Mouse (Mus musculus) frontal cortex, adult 2 months (tissue): ENCODE results near the gene Ddhd1. TPM values are rescaled to one million over a fixed set of nuclear protein-coding genes. Genes with fewer than 3 reads are reported as not detected.

Source experiments
- DNase-seq, 2 experiments: peaks; one replicate each; pipeline ENCODE4 v3.0.0; 2022; ENCODE audit warnings: low spot score in 1 of 2; ENCODE audit errors: extremely low spot score in 1 of 2
- polyA plus RNA-seq: library from polyadenylated mRNA; depleted of rRNA; stranded (reverse); fragments of >200 nt; gene quantifications from 2 replicates; pipeline ENCODE4 v1.2.3, GENCODE M21; 2012

Ddhd1 gene
- polyA plus RNA-seq, 1 experiment: 88.4 TPM

DNA sequence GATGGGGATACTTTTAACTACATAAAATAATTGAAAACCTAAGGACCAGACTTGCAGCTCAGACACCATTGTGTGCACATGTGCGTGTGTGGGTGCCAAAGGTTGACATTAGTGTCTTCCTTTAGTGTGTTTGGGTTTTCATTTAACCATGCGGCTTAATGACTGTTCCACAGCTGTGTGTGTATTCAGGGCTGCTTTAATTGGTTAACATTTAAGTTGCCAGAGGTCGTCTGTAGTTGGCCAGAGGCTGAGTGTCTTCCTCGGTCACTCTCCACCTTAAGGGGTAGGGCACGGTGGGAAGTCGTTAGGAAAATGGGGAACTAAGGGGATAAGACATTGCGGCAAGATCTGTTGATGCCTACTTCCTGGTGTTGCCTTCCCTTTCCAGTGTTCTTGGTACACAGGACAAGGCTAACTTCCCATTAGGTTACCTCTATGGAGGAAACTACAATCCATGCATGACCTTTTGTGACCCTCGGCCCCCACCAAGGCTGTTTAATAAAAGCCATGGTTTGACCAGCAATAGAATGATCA is 74.4 kb downstream of the Ddhd1 start:
- no peak for DNase-seq

GRCm38 (mm10) chr14:45580923-45581827 is 76.8 kb downstream of the Ddhd1 start:
- peak in 1 of 2 experiments; percentile 62 for DNase-seq

DNA sequence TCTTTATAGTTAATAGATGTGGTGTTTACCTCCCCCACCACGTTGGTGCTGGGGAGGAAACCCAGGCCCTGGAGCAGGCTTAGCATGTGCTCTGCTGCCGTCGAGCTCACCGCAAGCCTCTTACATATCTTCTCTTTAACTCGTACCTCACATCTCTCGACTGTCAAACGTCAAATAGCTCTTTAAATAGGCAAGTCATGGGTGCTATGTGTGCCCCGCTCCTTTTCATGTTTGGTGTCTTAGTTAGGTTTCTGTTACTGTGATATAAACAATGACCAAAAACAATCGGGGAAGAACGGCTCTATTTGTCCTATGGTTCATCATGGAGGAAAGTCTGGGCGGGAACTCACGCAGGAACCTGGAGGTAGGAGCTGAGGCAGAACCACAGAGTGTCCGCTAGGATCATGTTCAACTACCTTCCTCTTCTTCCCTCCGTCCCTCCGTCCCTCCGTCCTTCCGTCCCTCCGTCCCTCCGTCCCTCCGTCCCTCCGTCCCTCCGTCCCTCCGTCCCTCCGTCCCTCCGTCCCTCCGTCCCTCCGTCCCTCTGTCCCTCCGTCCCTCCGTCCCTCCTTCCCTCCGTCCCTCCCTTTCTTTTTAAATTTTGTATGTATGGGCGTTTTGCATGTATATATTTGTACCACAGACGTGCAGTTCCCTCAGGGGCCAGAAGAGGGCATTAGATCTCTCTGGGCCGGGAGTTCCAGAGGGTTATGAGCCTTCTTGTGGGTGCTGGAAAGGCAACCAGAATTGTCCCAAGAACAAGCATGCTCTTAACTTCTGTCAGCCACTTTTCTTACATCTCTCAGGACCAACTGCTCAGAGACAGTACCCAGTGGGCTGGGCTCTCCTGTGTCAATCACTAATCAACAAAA is 91.6 kb downstream of the Ddhd1 start:
- DNase-seq: peak in 1 of 2 experiments; percentile 83

DNA sequence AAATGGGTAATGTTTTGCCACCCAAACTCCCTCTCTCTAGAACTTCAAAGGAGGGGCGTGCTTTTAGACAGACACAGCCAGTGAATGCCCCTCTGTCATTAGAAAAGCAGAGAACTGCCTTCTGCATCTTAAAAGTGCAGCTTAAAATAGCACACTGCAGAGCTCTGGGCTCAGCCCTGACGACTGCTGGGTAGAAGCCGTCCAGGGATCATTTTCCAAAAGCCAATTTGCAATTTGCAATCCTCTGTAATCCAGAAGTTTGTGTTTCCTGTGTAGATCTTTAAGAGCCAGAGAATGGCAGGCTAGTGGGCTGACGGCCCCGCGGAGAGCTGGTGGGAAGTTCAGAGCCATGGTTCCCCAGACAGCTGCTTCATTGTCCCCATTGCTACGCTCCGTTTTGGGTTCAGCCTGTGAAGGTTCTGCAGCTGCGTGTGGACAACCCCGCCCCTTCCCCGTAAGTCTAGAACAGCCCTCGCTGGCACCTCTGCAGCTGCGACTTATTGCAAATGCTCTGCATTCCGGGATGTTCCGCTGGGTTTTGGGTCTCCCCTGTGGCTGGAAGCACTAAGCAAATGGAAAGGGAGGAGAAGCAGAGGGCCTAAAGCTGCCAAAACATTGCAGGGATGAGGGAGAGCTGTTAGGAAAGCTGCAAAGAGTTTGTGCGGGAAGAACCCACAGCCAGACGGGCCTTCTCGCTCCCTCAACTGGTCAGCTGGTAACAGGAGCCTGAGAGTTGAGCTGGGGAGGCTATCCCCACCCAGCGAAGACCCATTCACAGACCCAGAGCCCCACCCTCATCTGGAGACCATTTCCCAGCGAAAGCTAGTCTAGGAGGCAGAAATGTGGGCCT is 92.5 kb downstream of the Ddhd1 start:
- DNase-seq: peak; percentile 33 to 54

GRCm38 (mm10) chr14:45563577-45563976 is 94.4 kb downstream of the Ddhd1 start:
- no peak for DNase-seq

DNA sequence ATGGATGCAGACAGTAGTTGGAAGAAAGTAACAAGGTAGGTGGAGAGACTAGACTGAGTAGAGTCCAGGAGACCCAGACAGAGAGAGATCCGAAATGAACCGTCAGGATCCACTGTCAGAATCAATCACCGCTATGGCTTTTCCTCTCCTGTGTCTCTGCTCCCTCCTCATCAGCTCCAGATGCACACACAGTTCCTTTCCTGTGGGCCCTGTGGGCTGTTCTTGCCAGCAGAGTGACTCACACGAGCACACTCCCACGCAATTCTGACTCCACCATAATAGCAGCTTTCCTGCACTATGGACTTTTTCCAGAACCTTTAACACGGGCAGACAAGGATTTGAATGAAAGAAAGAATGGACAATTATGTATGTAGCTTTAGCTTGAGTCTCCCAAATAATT is 96.3 kb downstream of the Ddhd1 start:
- DNase-seq: peak; percentile 72 to 84

DNA sequence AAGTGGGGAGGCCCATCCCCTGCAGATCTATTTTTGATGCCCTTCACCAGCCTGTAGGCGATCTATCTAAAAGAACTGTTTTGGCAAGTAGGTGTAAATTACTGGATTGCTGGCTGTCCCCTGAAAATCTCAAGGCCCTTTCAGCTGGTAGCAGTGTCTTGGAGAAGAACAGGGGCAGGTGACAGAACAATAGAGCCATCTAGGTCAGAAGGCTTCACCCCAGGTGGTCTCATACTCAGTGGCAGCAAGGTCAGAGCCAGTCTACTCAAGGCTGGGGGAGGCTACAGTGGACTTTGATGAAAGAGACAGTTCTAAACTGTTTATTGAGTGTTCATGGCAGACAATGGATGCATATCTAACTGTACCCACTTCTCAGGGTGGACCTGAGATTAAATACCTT is 98.9 kb downstream of the Ddhd1 start:
- DNase-seq: no peak

- no peak for DNase-seq
Observed at GRCm38 (mm10) chr14:45554336-45554735, 103.6 kb downstream of the Ddhd1 start.

- DNase-seq: no peak
Observed at GRCm38 (mm10) chr14:45553854-45554253, 104.1 kb downstream of the Ddhd1 start.

DNA sequence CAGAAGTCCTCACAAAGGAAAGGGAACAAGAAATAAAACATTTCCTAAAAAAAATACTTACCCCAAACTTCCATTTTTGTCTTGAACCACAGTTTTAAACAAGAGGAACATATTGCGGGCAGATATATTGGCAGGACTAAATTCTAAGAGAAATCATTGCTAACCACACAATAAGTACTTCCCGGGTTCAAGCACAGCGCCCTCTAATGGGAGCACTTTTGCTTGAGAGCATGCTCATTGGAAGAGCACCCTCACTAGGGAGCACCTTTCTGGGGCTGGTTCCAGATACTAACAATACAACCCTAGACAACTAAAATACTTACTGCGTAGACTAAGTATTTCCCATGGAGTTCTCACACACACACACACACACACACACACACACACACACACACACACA is 105.5 kb downstream of the Ddhd1 start:
- no peak for DNase-seq

- peak in 1 of 2 experiments; percentile 59 for DNase-seq
Observed at GRCm38 (mm10) chr14:45551121-45551768, 106.7 kb downstream of the Ddhd1 start.

GRCm38 (mm10) chr14:45550010-45550647 is 107.8 kb downstream of the Ddhd1 start:
- DNase-seq: peak in 1 of 2 experiments; percentile 66

GRCm38 (mm10) chr14:45548118-45548517 is 109.8 kb downstream of the Ddhd1 start:
- no peak for DNase-seq

DNA sequence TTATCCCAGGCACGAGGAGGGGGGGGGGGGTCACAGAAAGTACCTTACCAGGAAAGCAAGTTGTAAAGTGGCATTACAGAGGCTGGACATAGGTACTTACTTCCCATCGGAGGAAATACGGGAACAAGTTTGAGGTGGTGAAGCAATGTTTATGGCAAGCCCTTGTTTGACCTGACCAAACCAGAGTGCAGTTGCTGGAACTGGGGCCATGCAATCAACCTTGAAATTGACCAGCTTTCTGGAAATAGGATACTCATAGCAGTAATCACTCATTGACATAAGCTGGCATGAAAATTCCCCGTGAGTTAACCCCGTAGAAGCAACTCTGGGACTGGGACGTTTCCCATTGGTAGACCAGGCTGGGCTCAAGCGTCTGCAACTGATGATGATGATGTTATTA is 113.0 kb downstream of the Ddhd1 start:
- DNase-seq: no peak

- DNase-seq: no peak
Observed at GRCm38 (mm10) chr14:45544026-45544425, 113.9 kb downstream of the Ddhd1 start.

DNA sequence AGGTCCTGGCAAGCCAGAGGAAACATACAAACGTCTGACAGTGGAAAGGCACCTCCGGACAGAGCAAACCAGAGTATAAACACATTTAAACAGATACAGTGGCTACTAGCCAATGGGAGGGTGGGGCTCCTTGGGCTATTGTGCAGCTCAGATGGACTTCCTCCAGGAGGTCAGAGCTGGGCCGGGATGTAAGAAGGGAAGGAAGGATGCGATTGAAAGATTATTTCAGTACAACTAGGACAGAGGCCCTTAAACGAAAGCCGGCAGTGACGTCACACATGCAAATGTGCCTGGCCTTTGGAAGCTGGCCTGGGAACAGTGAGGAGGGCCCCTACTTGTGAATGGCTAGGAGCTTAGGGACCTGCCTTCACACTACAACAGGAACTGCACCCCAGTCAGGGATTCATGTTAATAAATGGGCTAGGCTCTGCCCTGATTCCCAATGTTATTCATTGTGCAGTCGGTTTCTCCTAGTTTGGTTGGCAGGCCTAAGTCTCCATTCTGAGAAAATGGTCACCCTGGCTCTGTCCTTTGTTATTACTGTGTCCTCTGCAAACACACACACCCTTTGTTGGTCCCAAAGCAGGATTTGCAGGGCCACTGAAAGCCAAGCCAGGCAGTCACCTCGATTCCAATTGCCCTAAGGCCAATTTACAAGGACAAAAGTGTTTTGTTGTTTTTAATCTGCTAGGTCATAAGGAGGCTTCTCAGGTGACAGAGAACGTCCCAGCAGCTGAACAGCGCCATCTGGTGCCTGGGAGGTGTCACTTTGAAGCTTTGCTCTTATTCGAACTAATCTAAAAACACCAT is 118.1 kb downstream of the Ddhd1 start:
- DNase-seq: peak; percentile 63 to 74
